Mouse (Mus musculus): ENCODE measurements around the gene Gm10961.
"Not testable (repeated sequence)": the region's sequence is repeated elsewhere in the genome, so short reads cannot be mapped to it uniquely, and the experiment has no call there.

Gene Gm10961

GRCm38 (mm10) chr3:107612902-107613525 lies 18.1 kb upstream of the Gm10961 start:
- DNase-seq (ENCODE audit: low read depth, low spot score): no peak

DNA sequence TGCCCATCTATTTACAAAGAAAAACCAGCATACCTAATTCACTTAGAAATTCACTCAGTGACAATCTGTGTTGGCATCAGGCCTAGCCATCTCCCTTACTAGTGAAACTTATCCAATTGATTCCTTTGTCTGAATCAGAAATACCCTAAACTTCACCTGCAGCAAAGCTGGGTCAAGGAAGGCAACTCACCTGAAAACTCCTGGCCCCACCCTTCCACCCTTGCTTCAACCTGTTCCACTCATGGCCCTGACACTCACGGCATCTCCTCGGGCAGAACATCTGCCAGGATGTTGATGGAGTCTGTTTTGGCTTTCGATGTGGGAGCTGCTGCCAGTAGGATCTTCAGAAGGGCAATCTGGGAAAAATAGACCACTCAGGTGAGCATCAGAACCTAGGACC lies 13.3 kb upstream of the Gm10961 start:
- DNase-seq (ENCODE audit: low read depth, low spot score): no peak

DNA sequence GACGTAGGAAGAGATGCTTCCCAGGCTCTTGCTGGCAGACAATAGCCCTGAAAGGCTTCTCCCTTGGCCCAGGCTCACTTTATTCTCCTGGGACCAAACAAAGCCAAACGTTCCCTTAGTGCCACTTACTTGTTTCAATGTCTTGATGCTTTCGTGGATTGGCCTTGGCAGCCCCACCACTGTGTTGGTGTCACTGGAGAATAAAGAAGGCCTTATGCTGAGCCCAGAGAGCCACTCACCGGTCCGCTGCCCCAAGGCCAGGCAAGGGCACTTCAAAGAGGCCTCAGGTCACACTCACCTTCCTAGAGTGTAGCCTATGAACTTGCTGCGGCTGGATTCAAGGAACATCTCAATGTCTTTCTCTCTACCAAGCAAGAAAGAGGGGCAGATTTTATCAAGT lies 11.2 kb upstream of the Gm10961 start:
- DNase-seq (ENCODE audit: low read depth, low spot score): no peak

DNA sequence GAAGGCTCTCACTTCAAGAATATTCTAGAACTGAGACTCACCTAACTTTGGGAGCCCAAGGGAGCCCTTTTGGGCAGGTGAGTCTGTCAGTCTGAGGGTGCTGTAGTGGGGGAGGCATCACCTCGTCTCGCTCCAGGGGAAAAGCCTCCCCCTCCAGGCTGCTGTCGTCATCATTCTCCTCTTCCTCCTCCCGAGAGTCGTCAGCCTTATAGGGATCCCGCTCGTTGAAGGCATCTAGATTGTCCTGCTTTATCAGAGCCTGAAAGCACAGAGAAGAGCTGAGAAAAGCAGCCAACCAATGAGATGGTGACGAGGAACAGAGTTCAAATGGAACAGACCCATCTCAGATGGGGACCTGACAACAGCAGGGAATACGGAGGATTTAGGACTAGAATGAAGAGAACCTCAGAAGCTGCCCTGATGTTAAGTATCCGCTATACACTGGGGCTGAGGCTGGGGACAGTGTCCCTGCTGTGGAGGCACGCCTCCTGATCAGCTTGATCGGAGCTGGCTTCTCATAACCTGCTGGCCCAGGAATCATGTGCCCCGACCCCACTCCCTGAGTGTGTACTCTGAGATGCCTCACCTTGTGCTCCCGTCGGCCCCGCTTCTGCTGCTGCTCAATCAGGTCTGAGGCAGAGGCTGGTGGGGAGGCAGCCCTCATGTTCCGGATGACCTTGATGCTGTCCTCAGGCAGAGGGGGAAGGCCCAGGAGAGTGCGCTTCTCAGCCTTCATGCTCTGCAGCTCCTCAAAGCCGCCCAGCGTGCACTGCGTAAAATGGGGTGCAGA lies 9.6 kb upstream of the Gm10961 start:
- DNase-seq (ENCODE audit: low read depth, low spot score): no peak

GRCm38 (mm10) chr3:107622537-107622936 lies 8.6 kb upstream of the Gm10961 start:
- DNase-seq (ENCODE audit: low read depth, low spot score): no peak

- no peak for DNase-seq (ENCODE audit: low read depth, low spot score)
Measured at GRCm38 (mm10) chr3:107624424-107624823, 6.7 kb upstream of the Gm10961 start.

GRCm38 (mm10) chr3:107625536-107625935 lies 5.6 kb upstream of the Gm10961 start:
- DNase-seq (ENCODE audit: low read depth, low spot score): no peak

- DNase-seq (ENCODE audit: low read depth, low spot score): no peak
Measured at GRCm38 (mm10) chr3:107626751-107627150, 4.4 kb upstream of the Gm10961 start.

DNA sequence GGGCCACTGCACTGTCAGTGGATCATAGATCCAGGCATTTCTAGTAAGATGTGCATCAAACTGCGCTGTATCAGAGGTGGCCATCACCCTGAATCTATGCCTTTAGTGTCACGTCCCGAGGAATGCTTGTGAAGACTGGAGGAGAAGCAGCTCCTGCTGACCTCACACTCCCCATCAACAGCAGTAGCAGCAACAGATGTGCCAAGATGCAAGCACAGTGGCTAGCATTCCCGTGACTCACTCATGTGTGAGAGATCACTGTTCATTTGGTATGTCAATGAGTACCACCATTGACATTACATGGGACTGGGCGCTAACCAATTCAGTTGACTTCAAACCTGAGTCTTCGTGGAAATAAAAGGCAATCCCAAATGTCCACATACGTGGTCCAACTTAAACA lies 3.5 kb upstream of the Gm10961 start:
- no peak for DNase-seq (ENCODE audit: low read depth, low spot score)

GRCm38 (mm10) chr3:107628551-107628950 lies 2.6 kb upstream of the Gm10961 start:
- DNase-seq (ENCODE audit: low read depth, low spot score): no peak

DNA sequence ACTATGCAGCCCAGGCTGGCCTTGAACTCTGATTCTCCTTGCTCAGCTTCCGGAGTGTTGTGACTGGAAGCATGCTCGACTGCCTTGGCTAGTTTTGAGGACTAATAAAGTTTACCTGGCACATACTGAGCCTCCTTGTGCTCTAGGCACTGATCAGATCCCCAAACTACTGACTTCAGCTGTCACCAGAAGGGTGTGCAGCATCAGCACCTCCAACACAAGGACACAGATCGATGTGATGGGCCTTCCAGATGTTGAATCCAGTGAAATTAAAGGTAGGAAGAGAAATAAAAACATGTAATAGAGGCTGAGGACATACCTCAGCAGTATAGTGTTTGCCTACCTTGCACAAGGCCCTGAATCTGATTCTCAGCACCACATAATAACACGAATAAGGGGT lies 1.7 kb upstream of the Gm10961 start:
- DNase-seq (ENCODE audit: low read depth, low spot score): no peak

DNA sequence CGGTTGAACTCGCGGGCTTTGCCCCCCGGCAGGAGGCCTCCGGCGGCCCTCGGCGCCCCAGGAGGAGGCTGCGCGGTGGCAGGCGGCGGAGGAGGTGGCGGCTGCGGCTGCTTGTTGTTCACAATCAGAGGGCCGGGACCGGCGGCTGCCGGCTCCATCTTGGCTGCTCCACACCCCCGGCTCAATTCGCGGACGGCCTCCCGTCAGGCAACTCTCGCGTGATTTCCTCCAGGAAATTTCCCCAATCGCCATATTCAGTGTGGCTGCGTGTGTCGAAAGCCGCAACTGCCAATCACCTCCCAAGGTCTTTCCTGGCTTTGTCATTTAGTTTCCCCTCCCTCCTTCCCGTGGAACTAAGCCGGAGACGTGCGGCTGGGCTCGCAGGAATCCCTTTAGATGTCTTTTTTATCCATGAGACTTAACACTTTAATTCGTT lies 419 bp downstream of the Gm10961 start, which contains the start of gene Strip1:
Gene Strip1, minus strand, starts transcription at position 172 of the 436 bp plus-strand sequence.
- peak; percentile 94 for DNase-seq (ENCODE audit: low read depth, low spot score)

DNA sequence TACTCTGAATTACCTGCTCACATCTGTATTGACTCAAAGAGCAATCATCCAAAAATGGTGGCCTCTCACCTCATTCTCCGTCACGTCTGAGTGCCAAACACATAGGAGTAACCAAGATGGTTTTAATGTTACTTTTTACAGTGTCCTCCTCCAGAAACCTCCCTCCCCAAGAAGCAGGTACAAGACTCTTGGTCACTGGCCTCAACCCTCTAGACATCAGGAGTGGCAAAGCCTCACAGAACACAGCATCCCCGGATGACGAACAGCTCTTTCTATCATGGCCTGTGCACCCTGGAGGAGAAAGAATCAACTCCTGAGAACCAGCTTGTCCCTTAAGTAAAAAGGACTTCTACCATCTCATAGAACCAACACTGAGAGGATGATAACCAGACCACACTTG lies 1.7 kb downstream of the Gm10961 start:
- DNase-seq (ENCODE audit: low read depth, low spot score): no peak

GRCm38 (mm10) chr3:107633906-107634305 lies 2.8 kb downstream of the Gm10961 start:
- no peak for DNase-seq (ENCODE audit: low read depth, low spot score)

- no peak for DNase-seq (ENCODE audit: low read depth, low spot score)
Measured at GRCm38 (mm10) chr3:107635836-107636235, 4.7 kb downstream of the Gm10961 start.

DNA sequence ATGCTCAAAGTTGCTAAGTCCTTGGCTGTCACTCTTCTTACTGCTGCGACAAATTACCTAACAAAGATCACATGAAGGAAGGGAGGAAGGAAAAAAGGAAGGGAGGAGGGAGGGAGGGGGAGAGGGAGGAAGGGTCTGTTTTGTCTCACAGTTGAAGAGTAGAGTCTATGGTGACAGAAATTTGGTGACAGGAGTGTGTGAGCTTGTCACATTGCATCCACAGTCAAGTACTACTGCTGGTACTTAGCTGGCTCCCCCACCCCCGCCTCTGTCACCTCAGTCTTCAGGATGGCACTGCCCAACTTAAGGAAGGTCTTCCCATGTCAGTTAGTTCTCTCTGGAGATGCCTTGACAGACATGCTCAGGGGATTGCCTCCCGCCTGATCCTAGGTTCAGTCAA lies 5.1 kb downstream of the Gm10961 start:
- no peak for DNase-seq (ENCODE audit: low read depth, low spot score)

GRCm38 (mm10) chr3:107637606-107638172 lies 6.6 kb downstream of the Gm10961 start:
- no peak for DNase-seq (ENCODE audit: low read depth, low spot score)

DNA sequence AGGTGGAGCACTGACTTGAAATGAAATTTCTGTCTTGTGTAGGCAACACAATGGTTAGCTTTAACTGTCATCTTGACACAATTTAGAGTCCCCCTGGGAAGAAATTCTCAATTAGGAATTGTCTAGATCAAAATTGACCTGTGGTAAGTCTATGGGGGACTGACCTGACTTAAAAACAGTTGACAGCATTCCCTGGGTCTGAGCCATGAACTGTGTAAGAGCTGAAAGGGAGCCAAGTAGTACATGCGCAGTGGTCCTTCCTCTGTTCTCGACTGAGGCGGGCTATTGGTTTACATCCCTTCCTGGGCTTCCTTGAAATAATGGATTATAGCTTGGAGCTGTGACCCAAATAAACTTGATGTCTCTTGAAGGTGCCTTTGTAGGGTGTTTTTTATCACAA lies 15.8 kb downstream of the Gm10961 start:
- no peak for DNase-seq (ENCODE audit: low read depth, low spot score)

GRCm38 (mm10) chr3:107650276-107650675 lies 19.2 kb downstream of the Gm10961 start:
- not testable (repeated sequence) for DNase-seq (ENCODE audit: low read depth, low spot score)

- no peak for DNase-seq (ENCODE audit: low read depth, low spot score)
Measured at GRCm38 (mm10) chr3:107652968-107653367, 21.8 kb downstream of the Gm10961 start.

- DNase-seq (ENCODE audit: low read depth, low spot score): no peak
Measured at GRCm38 (mm10) chr3:107654861-107655260, 23.7 kb downstream of the Gm10961 start.

DNA sequence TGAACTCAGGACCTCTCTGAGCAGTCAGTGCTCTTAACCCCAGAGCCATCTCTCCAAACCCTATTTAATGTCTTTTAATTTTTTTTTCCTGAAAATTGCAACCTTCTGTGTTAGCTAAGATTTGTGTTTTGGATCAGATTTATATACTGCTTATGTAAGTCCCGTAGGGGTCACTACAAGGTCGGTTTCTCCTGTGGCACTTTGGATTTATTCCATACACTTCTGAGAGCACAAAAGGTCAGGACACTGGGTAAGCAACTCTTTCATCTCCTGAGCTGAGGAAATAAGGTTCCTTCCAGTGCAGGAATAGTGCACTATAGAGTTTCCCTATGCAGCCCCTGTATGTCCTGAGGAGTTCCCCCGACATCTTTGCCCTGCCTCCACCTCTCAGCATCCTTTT lies 24.4 kb downstream of the Gm10961 start:
- DNase-seq (ENCODE audit: low read depth, low spot score): no peak

DNA sequence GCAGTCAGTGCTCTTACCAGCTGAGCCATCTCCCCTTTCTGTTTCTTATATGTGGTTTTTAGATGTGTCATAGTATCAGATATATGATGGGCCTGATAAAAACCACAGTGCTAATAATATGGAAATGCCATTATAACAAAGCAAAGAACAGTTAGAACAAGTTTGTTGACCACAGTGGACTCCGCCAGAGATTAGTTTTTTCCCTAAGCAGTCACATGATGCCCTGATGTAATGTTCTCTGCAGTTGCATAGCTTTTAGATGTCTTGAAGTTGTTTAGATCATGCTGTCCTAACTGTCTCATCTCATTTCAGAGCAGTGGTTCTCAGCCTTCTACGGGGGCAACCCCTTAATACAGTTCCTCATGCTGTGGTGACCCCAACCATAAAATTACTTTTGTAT lies 25.0 kb downstream of the Gm10961 start:
- no peak for DNase-seq (ENCODE audit: low read depth, low spot score)
